Mouse (Mus musculus): Measurements from ENCODE around the gene Dnase2a.

GRCm38 (mm10) chr8:84928456-84929306 is 20.3 kb downstream of the Dnase2a start:
- TF ChIP-seq USF1 (IDR thresholded peaks at IDR 0.05; ENCODE audit: low read depth) (no peak), CTCF (IDR thresholded peaks at IDR 0.05; ENCODE audit: control insufficient read depth, insufficient read depth, insufficient read length) (peak; percentile 92), MAX (IDR thresholded peaks at IDR 0.05) (no peak), MYOD1 (IDR thresholded peaks at IDR 0.05; ENCODE audit: control insufficient read depth, insufficient read length, low read depth) (no peak)
